Mouse (Mus musculus): ENCODE results near the gene Rgl1.

- TF ChIP-seq CTCF (IDR thresholded peaks at IDR 0.05) (no peak), EP300 (IDR thresholded peaks at IDR 0.05) (no peak)
Observed at GRCm38 (mm10) chr1:152523292-152523691, 242.9 kb downstream of the Rgl1 start.
